Mouse (Mus musculus) kidney, postnatal 36 days (tissue): ENCODE measurements around the gene Igfals.
A peak's percentile ranks its signal among the peaks of the same experiment; 100 is the strongest.

ENCODE experiments used
- DNase-seq, 2 experiments: peaks; one replicate each; pipeline ENCODE4 v3.0.0; 2021 to 2022; ENCODE audit warnings: mixed read lengths in 2 of 2

Gene Igfals

GRCm38 (mm10) chr17:24867914-24868313 is 2.1 kb downstream of the Igfals start:
- DNase-seq = no peak

DNA sequence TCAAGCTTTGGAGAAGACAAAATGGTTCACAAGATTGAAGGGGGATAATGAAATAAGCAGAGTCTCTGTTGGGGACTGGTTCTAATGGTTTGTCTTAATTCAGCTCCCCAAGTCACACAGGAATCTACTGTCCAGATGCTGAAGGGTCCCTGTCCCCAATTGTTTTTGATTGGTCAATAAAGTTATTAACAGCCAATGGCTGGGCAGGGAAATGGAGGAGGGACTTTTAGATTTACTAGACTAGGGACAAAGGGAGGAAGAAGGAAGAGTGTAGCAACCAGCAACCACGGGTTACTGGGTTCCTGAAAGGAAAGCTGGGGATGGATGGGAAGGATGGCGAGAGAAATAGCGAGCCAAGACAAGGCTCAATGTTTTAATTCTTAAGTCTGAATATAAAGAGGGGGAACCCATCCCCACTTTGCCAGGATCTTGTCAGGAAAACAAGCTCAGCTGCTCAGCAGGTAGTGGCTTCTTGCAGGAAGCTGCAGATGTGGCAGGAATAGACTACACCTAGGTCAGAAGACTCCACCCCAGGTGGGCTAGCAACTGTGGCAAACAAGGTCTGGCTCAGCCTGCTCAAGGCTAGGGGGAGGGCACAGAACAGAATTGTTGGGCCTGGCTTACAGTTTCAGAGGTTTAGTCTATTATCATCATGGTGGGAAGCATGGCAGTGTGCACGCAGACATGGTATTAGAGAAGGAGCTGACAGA is 8.1 kb downstream of the Igfals start:
- no peak for DNase-seq

DNA sequence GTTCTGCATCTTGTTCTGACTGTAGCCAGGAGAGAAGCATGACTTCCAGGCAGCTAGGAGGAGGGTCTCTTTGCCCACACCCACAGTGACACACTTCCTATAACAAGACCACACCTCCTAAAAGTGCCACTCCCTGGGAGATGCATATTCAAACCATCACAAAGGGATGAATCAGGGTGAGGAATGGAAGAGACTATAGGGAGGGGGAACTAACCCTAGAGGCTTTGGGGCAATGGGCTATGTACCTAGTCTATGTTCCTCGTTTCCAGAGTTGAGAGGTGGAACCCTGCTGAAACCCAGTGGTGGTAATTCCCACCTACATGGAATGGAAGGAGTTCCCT is 8.6 kb downstream of the Igfals start:
- no peak for DNase-seq

DNA sequence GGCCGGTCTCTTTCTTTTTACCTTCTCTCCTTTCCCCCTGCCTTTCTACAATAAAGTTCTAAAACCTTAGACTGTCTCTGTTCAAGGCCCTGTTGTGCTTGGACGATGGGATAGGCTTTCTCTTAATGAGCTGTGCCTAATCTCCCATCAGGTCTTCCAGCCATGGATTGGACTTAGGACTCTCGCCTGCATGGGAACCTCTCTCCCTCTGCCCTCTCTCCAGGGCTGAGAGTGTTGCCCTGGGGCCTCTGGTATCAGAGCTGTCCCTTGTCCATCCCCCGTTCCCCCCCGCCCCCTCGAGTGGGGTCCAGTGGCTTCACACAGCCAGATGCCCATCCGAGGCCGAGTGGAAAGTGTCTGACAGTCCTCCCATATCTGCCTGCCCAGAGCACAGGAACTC is 9.2 kb downstream of the Igfals start:
- DNase-seq = peak in 1 of 2 experiments; percentile 41

DNA sequence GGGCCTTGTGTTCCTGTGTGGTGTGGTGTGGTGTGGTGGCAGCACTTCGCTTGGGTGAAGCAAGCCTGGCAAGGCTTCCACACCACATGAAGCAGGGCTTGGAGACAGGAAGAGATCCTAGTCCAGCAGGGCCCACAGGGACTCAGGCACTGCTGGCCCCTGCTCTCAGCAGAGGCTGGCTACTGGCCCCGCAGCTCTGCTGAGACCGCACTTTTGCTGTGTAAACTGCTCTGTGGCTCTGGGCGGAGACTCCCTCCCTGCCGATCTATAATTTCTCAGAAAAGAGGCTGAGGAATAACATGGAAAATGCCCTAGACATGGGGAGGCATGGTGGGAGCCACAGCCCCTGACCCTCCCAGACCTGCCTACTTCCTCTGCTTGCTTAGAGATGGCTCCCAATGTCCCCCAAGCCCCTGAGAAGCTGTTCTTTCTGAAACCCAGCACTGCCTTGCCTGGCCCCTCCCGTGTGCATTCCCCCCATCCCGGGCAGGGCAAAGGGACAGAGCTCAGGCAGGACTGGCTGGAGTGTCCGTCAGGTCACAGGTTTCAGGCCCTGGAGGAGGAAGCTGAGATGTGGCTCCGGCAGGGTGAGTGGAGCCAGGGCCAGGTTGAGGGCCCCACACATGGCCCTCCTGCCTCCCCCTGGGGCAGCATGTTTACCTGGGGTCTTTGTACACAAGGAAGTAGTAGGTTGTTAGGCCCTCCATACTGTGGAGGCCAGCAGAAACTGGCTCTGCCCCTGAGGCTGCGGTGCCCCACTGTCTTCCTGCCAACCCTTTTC is 11.7 kb downstream of the Igfals start:
- DNase-seq = peak; percentile 79 to 83

DNA sequence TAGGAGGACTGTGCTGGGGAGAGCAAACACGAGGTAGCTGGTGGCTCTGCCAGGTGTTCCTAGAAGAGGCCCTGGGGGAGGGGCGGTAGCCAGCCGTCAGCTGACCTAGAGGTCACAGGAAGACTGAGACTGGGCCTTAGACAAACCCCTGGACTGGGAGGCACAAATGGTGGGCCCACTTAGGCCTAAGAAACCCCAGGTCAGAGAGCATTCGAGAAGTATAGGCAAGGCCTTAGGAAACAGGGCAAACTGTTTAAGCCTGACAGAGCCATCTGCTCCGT is 12.3 kb downstream of the Igfals start:
- peak; percentile 94 for DNase-seq

DNA sequence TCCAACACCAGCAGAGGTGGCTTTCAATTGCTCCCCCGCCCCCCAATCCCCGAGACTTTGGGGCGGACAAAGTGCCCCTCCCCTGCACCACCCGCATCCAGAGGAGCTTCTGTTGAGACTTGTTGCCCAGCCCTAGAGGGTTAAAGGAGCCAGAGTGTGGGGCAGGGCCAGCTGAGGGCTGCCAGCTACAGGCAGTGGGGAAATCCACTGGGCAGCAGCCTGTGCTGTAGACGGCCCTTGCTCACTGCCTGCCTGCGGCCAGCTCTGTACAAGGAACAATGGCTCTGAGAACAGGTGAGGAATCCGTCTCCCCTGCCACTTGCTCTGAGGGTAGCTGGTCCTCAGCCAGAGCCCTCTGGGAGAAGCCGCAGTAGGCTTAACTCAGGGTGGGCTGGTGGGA is 12.7 kb downstream of the Igfals start:
- DNase-seq = peak; percentile 50 to 61

DNA sequence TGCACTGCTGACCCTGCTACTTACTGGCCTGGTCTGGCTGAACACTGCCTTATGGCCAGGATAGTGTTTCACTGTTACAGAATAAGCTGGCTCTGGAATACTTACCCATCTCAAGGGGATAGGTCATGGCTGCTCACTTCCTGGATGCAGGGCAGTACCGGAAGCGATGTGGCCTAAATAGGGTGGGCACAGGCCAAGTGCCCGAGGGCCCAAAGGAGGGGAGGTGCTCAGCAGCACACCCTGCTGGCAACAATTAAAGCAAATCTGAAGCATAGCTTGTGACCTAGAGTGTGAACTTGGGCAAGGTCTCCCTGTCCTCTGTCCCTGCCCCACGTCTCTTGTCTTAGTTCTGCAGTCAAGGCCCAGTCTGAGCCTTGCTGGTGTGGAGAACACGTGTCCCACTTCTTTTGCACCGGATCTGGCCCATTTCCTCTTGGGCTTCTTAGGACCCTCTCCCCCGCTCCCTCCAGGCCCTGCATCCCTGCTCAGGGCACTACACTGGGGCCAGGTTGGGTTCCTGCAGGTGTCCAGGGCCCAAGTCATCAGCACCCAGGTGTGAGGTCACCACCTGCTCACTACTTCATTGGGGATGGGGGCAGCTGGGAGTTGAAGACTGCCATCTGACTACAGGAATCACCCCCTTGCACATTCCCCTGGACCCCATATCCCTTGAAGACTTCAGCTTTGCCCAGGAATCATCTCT is 16.1 kb downstream of the Igfals start:
- DNase-seq = peak; percentile 52 to 79

DNA sequence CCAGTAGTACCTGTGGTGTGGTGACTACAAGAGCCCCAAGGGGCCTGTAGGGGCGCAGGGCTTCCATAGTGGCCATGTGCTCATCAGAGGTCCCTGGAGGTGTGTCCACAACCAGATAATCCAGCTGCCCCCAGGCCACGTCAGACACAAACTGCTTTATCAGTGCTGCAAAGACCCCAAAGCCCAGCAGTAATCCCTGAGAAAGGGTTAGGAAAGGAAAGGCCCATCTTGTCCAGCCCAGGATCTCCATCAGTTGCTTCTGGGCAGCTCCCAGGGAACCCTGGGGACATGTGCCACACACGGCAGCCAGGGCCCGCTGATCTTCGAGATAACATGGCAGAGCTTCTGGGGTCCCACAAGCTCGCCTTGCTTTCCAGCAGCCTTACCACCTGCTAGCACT is 18.6 kb downstream of the Igfals start:
- DNase-seq = no peak

DNA sequence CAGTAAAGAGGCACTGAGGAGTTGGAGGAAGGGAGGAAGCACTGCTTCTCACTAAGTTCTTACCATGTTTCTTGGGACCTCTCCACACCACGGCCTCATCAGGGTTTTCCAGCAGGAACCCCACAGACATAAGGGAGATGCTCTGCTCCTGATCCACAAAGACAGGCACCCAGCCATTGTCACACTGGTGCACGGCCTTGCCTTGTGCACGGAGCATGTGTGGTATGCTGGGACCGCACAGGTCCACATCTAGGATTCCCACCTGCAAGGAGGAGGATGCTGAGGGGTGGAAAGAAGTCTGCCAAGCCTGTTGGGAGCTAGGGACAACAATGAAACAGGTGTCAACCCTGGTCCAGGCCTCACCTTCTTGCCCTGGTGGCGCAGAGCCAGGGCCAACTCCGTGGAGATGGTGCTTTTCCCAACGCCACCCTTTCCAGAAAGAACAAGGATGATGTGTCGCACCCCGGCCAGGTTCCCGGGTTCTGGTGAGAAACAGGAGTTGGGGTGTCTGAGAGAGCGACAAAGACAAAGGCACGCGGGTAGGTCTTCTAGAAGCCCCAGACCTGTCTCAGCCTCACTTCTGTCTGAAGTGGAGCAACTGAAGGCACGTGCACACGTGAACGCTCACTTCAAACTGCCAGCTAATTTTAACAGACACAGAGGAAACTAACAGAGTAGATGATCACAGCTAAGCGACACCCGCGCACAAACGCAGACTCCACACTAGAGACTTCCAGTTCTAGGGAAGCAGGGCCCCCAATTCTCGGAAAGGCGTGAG is 19.7 kb downstream of the Igfals start:
- DNase-seq = no peak

GRCm38 (mm10) chr17:24886134-24886931 is 20.5 kb downstream of the Igfals start, which contains the start of the genes Nubp2 and Spsb3:
TSS of gene Nubp2 (minus strand) at chr17:24886349.
TSS of gene Spsb3 (plus strand) at chr17:24886643.
- peak; percentile 99 to 100 for DNase-seq

DNA sequence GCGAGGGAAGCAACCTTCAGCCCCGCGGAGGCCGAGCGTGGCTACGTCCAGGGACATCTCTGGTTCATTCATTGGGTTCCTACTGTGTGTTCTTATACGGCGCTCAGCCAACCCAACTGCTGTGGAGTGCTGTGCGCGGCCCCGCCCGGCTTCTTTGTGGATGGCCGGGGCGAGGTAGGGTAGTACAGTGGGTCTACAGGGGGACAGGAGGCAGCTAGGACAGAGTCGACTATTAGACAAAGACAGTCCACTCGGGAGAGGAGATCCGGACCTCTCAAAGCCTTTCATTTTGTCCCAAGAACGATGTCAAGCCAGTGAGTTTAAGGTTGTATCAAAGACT is 21.1 kb downstream of the Igfals start:
- DNase-seq = no peak

- peak in 1 of 2 experiments; percentile 12 for DNase-seq
These were observed 21.7 kb downstream of the Igfals start for GRCm38 (mm10) chr17:24887291-24888080.

DNA sequence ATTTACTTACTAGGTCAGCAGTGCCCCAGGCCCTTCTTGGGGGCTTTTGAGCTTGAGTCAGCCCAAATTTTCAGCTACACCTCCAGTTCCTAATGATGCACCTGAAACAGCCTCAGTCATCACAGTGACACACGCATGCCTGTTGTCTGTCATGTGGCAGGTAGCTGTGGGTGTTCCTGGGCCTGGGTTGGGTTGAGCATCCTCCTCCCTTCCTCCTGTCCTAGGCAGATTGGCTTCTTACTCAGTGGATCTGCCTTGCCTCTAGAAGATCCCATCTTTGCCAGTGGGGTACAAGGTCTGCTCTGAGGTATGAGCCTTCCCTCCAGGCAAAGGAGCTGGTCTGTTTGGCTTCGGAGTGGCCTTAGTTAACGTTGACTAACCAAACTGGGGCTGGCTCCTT is 23.1 kb downstream of the Igfals start:
- no peak for DNase-seq

- no peak for DNase-seq
These were observed 24.6 kb downstream of the Igfals start for GRCm38 (mm10) chr17:24890151-24891092.

GRCm38 (mm10) chr17:24891321-24891720 is 25.5 kb downstream of the Igfals start:
- no peak for DNase-seq

GRCm38 (mm10) chr17:24892785-24893184 is 27.0 kb downstream of the Igfals start:
- no peak for DNase-seq

- DNase-seq = no peak
These were observed 27.5 kb downstream of the Igfals start for GRCm38 (mm10) chr17:24893276-24893675.

- no peak for DNase-seq
These were observed 28.5 kb downstream of the Igfals start for GRCm38 (mm10) chr17:24894061-24894994.
